Mouse (Mus musculus): ENCODE results near the gene Bsph1. TPM values are rescaled to one million over a fixed set of nuclear protein-coding genes. Genes with fewer than 3 reads are reported as not detected.

Bsph1 gene
- not detected in 2 replicates for polyA plus RNA-seq (2015; fragmentation: Nextera tagmentation; extraction: Ambion mirVana)

DNA sequence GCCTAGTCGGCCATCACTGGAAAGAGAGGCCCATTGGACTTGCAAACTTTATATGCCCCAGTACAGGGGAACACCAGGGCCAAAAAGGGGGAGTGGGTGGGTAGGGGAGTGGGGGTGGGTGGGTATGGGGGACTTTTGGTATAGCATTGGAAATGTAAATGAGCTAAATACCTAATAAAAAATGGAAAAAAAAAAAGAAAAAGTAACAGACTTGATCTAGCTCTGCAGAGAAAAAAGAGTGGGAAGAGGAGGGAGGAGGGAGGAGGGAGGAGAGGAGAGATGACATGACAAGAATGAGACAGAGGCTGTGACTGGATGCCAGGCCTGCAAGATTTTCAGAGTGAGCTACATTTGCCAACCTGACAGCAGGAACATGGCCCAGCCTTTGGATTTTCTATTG lies at the start of gene Bsph1:
TSS of gene Bsph1 (plus strand) at position 301 of the 400 bp plus-strand sequence.

Other genes with a start within 250 kb of the Bsph1 start
- gene Vmn1r89, start 237.8 kb upstream of the Bsph1 start, polyA plus RNA-seq (2015; fragmentation: Nextera tagmentation; extraction: Ambion mirVana) = not detected in 2 replicates
- 16.4 and 21.9 TPM in 2 replicates for gene Lig1, start 173.6 kb upstream of the Bsph1 start, polyA plus RNA-seq (2015; fragmentation: Nextera tagmentation; extraction: Ambion mirVana)
- 4.2 and 4.8 TPM in 2 replicates for gene Zswim9, start 172.1 kb upstream of the Bsph1 start, polyA plus RNA-seq (2015; fragmentation: Nextera tagmentation; extraction: Ambion mirVana)
- gene Pla2g4c, start 126.2 kb upstream of the Bsph1 start, polyA plus RNA-seq (2015; fragmentation: Nextera tagmentation; extraction: Ambion mirVana) = 0.13 and 0.31 TPM in 2 replicates
- gene Cabp5, start 52.7 kb upstream of the Bsph1 start, polyA plus RNA-seq (2015; fragmentation: Nextera tagmentation; extraction: Ambion mirVana) = not detected in 2 replicates
- gene Bsph2, start 120.2 kb downstream of the Bsph1 start, polyA plus RNA-seq (2015; fragmentation: Nextera tagmentation; extraction: Ambion mirVana) = not detected in 2 replicates
- gene Sult2a5, start 173.1 kb downstream of the Bsph1 start, polyA plus RNA-seq (2015; fragmentation: Nextera tagmentation; extraction: Ambion mirVana) = not detected in 2 replicates

All from skeletal muscle tissue, postnatal 0 days (tissue).